Mouse (Mus musculus): Measurements from ENCODE around the gene Tnrc6a. TPM values are rescaled to one million over a fixed set of nuclear protein-coding genes. Genes with fewer than 3 reads are reported as not detected.

Tnrc6a gene
- total and polyA plus RNA-seq, 3 experiments: 52.0 to 106 (median 72.4) TPM

GRCm38 (mm10) chr7:123209864-123210263 is 86.2 kb downstream of the Tnrc6a start:
- no peaks in the 10 kb centered on the region for H3K36me3 ChIP-seq (replicated peaks)
- DNase-seq (ENCODE audit: low spot score): no peak
- peaks cover 5% of the 10 kb centered on the region for H3K4me1 ChIP-seq (ENCODE audit: insufficient read depth, low read depth, low read length)
- TF ChIP-seq GATA2 (IDR thresholded peaks at IDR 0.05; ENCODE audit: borderline replicate concordance, low read depth, low read length) (no peak), POLR2AphosphoS5 (IDR thresholded peaks at IDR 0.05; ENCODE audit: insufficient replicate concordance, low read depth, low read length) (no peak), GATA1 (IDR thresholded peaks at IDR 0.05; ENCODE audit: borderline replicate concordance, low read length) (no peak), CTCF (IDR thresholded peaks at IDR 0.05; ENCODE audit: low read depth, low read length) (no peak)
- H3K9me3 ChIP-seq (replicated peaks): no peaks in the 10 kb centered on the region
- ATAC-seq (ENCODE audit: extremely low read depth, insufficient number of reproducible peaks, low FRiP score, poor library complexity, severe bottlenecking): no peak
- H3K4me3 ChIP-seq (ENCODE audit: low read depth, low read length): no peak overlapping the region
- H3K27me3 ChIP-seq (ENCODE audit: insufficient read depth, low read length): peaks cover 45% of the 10 kb centered on the region

- Histone ChIP-seq H3K9me3 (replicated peaks) (no peaks in the 10 kb centered on the region), H3K27me3 (ENCODE audit: insufficient read depth, low read length) (peaks cover 44% of the 10 kb centered on the region), H3K4me1 (ENCODE audit: insufficient read depth, low read depth, low read length) (peaks cover 5% of the 10 kb centered on the region), H3K36me3 (replicated peaks) (no peaks in the 10 kb centered on the region), H3K4me3 (ENCODE audit: low read depth, low read length) (no peak overlapping the region)
- ATAC-seq (ENCODE audit: extremely low read depth, insufficient number of reproducible peaks, low FRiP score, poor library complexity, severe bottlenecking) (no peak), DNase-seq (ENCODE audit: low spot score) (no peak)
- TF ChIP-seq GATA1 (IDR thresholded peaks at IDR 0.05; ENCODE audit: borderline replicate concordance, low read length): no peak
- TF ChIP-seq POLR2AphosphoS5 (IDR thresholded peaks at IDR 0.05; ENCODE audit: insufficient replicate concordance, low read depth, low read length): no peak
- no peak for TF ChIP-seq GATA2 (IDR thresholded peaks at IDR 0.05; ENCODE audit: borderline replicate concordance, low read depth, low read length)
- TF ChIP-seq TAL1 (conservative IDR thresholded peaks at IDR 0.05; ENCODE audit: low read depth, low read length): no peak
- no peak for TF ChIP-seq CTCF (IDR thresholded peaks at IDR 0.05; ENCODE audit: low read depth, low read length)
Measured at GRCm38 (mm10) chr7:123211461-123211860, 87.8 kb downstream of the Tnrc6a start.

DNA sequence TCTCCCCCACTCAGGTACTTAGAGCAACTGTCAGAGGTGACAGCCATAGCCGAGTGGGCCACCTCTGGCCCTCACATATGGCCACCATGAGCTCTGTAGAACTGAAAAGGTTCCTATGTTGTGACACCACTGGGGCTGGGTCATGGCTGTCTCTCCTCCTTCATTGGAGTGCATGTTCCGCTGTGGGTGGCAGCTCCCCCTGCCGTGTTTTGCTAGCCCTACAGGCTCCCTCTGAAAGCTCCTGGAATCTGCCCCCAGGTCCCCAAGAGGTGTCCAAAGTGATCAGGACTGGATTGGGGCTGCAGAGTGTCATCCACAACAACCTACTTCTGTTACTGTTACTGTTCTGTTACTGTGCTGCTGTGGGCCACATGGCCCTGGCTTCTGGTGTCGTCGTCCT is 88.6 kb downstream of the Tnrc6a start:
- H3K9me3 ChIP-seq (replicated peaks): no peaks in the 10 kb centered on the region
- DNase-seq (ENCODE audit: low spot score) (no peak), ATAC-seq (ENCODE audit: extremely low read depth, insufficient number of reproducible peaks, low FRiP score, poor library complexity, severe bottlenecking) (no peak)
- H3K4me1 ChIP-seq (ENCODE audit: insufficient read depth, low read depth, low read length): peaks cover 5% of the 10 kb centered on the region
- peaks cover 40% of the 10 kb centered on the region for H3K27me3 ChIP-seq (ENCODE audit: insufficient read depth, low read length)
- H3K4me3 ChIP-seq (ENCODE audit: low read depth, low read length): no peak overlapping the region
- no peaks in the 10 kb centered on the region for H3K36me3 ChIP-seq (replicated peaks)
- TF ChIP-seq TAL1 (conservative IDR thresholded peaks at IDR 0.05; ENCODE audit: low read depth, low read length): no peak
- TF ChIP-seq CTCF (IDR thresholded peaks at IDR 0.05; ENCODE audit: low read depth, low read length): no peak
- no peak for TF ChIP-seq GATA1 (IDR thresholded peaks at IDR 0.05; ENCODE audit: borderline replicate concordance, low read length)
- no peak for TF ChIP-seq POLR2AphosphoS5 (IDR thresholded peaks at IDR 0.05; ENCODE audit: insufficient replicate concordance, low read depth, low read length)
- no peak for TF ChIP-seq GATA2 (IDR thresholded peaks at IDR 0.05; ENCODE audit: borderline replicate concordance, low read depth, low read length)

- H3K36me3 ChIP-seq (replicated peaks): no peaks in the 10 kb centered on the region
- ATAC-seq (ENCODE audit: extremely low read depth, insufficient number of reproducible peaks, low FRiP score, poor library complexity, severe bottlenecking): no peak
Measured at GRCm38 (mm10) chr7:123214365-123215075, 90.8 kb downstream of the Tnrc6a start, which contains the start of gene Slc5a11. TSS of gene Slc5a11 (plus strand) at chr7:123214780.

DNA sequence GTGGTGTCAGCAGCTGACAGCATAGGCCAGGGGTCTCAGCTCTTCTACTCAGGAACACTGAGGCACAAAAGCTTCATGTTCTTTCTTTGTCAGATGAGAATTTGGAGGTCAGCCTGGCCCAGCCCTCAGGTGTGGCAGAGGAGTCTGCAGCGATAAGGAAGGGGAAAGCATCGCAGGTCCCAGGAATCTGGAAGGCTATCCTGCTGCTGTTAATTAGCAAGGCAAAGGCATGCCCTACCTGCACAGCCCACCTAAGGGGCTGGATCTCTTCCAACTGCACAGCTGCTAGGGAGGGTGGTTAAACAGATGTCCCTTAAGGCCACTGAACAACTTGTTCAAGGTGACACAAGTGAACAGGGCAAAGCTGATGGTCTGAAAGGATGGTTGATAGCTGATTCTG is 91.5 kb downstream of the Tnrc6a start:
- Histone ChIP-seq H3K27me3 (ENCODE audit: insufficient read depth, low read length) (peaks cover 35% of the 10 kb centered on the region), H3K4me1 (ENCODE audit: insufficient read depth, low read depth, low read length) (peaks cover 5% of the 10 kb centered on the region), H3K9me3 (replicated peaks) (no peaks in the 10 kb centered on the region), H3K36me3 (replicated peaks) (no peaks in the 10 kb centered on the region), H3K4me3 (ENCODE audit: low read depth, low read length) (no peak overlapping the region)
- DNase-seq (ENCODE audit: low spot score) (no peak), ATAC-seq (ENCODE audit: extremely low read depth, insufficient number of reproducible peaks, low FRiP score, poor library complexity, severe bottlenecking) (no peak)
- TF ChIP-seq GATA2 (IDR thresholded peaks at IDR 0.05; ENCODE audit: borderline replicate concordance, low read depth, low read length): no peak
- TF ChIP-seq GATA1 (IDR thresholded peaks at IDR 0.05; ENCODE audit: borderline replicate concordance, low read length): no peak
- no peak for TF ChIP-seq CTCF (IDR thresholded peaks at IDR 0.05; ENCODE audit: low read depth, low read length)
- no peak for TF ChIP-seq POLR2AphosphoS5 (IDR thresholded peaks at IDR 0.05; ENCODE audit: insufficient replicate concordance, low read depth, low read length)
- TF ChIP-seq TAL1 (conservative IDR thresholded peaks at IDR 0.05; ENCODE audit: low read depth, low read length): no peak

More at GRCm38 (mm10) chr7:123214365-123215075, 90.8 kb downstream of the Tnrc6a start, which contains the start of gene Slc5a11:
- no peak for TF ChIP-seq GATA1 (IDR thresholded peaks at IDR 0.05; ENCODE audit: borderline replicate concordance, low read length)
- TF ChIP-seq CTCF (IDR thresholded peaks at IDR 0.05; ENCODE audit: low read depth, low read length): no peak
- TF ChIP-seq GATA2 (IDR thresholded peaks at IDR 0.05; ENCODE audit: borderline replicate concordance, low read depth, low read length): no peak
- TF ChIP-seq POLR2AphosphoS5 (IDR thresholded peaks at IDR 0.05; ENCODE audit: insufficient replicate concordance, low read depth, low read length): no peak
- no peak for TF ChIP-seq TAL1 (conservative IDR thresholded peaks at IDR 0.05; ENCODE audit: low read depth, low read length)
- DNase-seq (ENCODE audit: low spot score): no peak
- Histone ChIP-seq H3K9me3 (replicated peaks) (no peaks in the 10 kb centered on the region), H3K4me3 (ENCODE audit: low read depth, low read length) (no peak within 1 kb of the TSS), H3K27me3 (ENCODE audit: insufficient read depth, low read length) (peaks cover 32% of the 10 kb centered on the region), H3K4me1 (ENCODE audit: insufficient read depth, low read depth, low read length) (peaks cover 5% of the 10 kb centered on the region)

- DNase-seq (ENCODE audit: low spot score): no peak
- Histone ChIP-seq H3K36me3 (replicated peaks) (no peaks in the 10 kb centered on the region), H3K4me3 (ENCODE audit: low read depth, low read length) (no peak overlapping the region), H3K4me1 (ENCODE audit: insufficient read depth, low read depth, low read length) (peaks cover 5% of the 10 kb centered on the region), H3K9me3 (replicated peaks) (no peaks in the 10 kb centered on the region), H3K27me3 (ENCODE audit: insufficient read depth, low read length) (peaks cover 33% of the 10 kb centered on the region)
- no peak for TF ChIP-seq POLR2AphosphoS5 (IDR thresholded peaks at IDR 0.05; ENCODE audit: insufficient replicate concordance, low read depth, low read length)
- no peak for TF ChIP-seq TAL1 (conservative IDR thresholded peaks at IDR 0.05; ENCODE audit: low read depth, low read length)
- no peak for TF ChIP-seq CTCF (IDR thresholded peaks at IDR 0.05; ENCODE audit: low read depth, low read length)
- no peak for TF ChIP-seq GATA1 (IDR thresholded peaks at IDR 0.05; ENCODE audit: borderline replicate concordance, low read length)
- TF ChIP-seq GATA2 (IDR thresholded peaks at IDR 0.05; ENCODE audit: borderline replicate concordance, low read depth, low read length): no peak
- ATAC-seq (ENCODE audit: extremely low read depth, insufficient number of reproducible peaks, low FRiP score, poor library complexity, severe bottlenecking): no peak
Measured at GRCm38 (mm10) chr7:123217448-123218354, 94.0 kb downstream of the Tnrc6a start.

All from G1E (cell line).